Mouse (Mus musculus) neural tube, embryonic 11.5 days (tissue): Measurements from ENCODE around the gene Gnaz. TPM values are rescaled to one million over a fixed set of nuclear protein-coding genes. Genes with fewer than 3 reads are reported as not detected.
A peak's percentile ranks its signal among the peaks of the same experiment; 100 is the strongest.

Experiments used
- ATAC-seq: fragments of 200-750 bp; cut with Nextera tagmentation; 2 replicates; pipeline ENCODE4 v1.8.0; 2017; ENCODE audit warnings: moderate number of reproducible peaks, mild to moderate bottlenecking, moderate TSS enrichment, moderate library complexity; ENCODE audit not compliant: insufficient read depth, low FRiP score, low TSS enrichment
- DNase-seq: peaks from one replicate; pipeline ENCODE4 v3.0.0-alpha.2; 2015; ENCODE audit warnings: low spot score
- H3K27ac ChIP-seq: fragments of 300-500 bp; sonication (generic); 2 replicates; pipeline ENCODE4 v1.5.1; 2014; ENCODE audit warnings: low read depth, mild to moderate bottlenecking, low read length
- H3K27me3 ChIP-seq: fragments of 300-500 bp; sonication (generic); 2 replicates; pipeline ENCODE4 v1.6.1; 2014; ENCODE audit warnings: mild to moderate bottlenecking, low read length, mixed read lengths; ENCODE audit not compliant: control insufficient read depth, insufficient read depth
- H3K36me3 ChIP-seq: fragments of 300-500 bp; sonication (generic); 2 replicates; pipeline ENCODE4 v1.6.1; 2014; ENCODE audit warnings: mild to moderate bottlenecking, low read length, moderate library complexity, mixed read lengths; ENCODE audit not compliant: control insufficient read depth, insufficient read depth
- H3K4me1 ChIP-seq: fragments of 300-500 bp; sonication (generic); 2 replicates; pipeline ENCODE4 v1.6.1; 2014; ENCODE audit warnings: low read length, mixed read lengths; ENCODE audit not compliant: control insufficient read depth, insufficient read depth
- H3K4me2 ChIP-seq: fragments of 300-500 bp; sonication (generic); 2 replicates; pipeline ENCODE4 v1.6.1; 2014; ENCODE audit warnings: low read depth, mild to moderate bottlenecking, moderate library complexity
- H3K4me3 ChIP-seq: fragments of 300-500 bp; sonication (generic); 2 replicates; pipeline ENCODE4 v1.5.1; 2014; ENCODE audit warnings: low read depth, low read length
- H3K9ac ChIP-seq: fragments of 300-500 bp; sonication (generic); 2 replicates; pipeline ENCODE4 v1.6.1; 2014; ENCODE audit warnings: mild to moderate bottlenecking, low read length
- H3K9me3 ChIP-seq: fragments of 300-500 bp; sonication (generic); 2 replicates; pipeline ENCODE4 v1.6.1; 2016; ENCODE audit warnings: low read length; ENCODE audit not compliant: control insufficient read depth
- WGBS: fragments of 180-500 bp; shearing (Covaris S2); extraction: QIAGEN DNeasy Blood & Tissue Kit; methylation state at CpG from one replicate; pipeline ENCODE4 v1.1.7; 2014; 5-methylcytosine and 5-hydroxymethylcytosine counted together
- polyA plus RNA-seq: library from polyadenylated mRNA; unstranded; fragments of >200 nt; fragmentation: Nextera tagmentation; extraction: Ambion mirVana; gene quantifications from 2 replicates; pipeline ENCODE4 v1.2.1, GENCODE M21; 2014

Gnaz gene
- polyA plus RNA-seq, 1 experiment from 2014 or later: 16.0 TPM

- H3K27me3 ChIP-seq: no peaks in the 10 kb centered on the region
- 92% methylated on average over 1 of the region's 1 CpGs for WGBS
- no peak overlapping the region for H3K27ac ChIP-seq
- H3K9me3 ChIP-seq: no peaks in the 10 kb centered on the region
- no peak for DNase-seq
- H3K36me3 ChIP-seq: no peaks in the 10 kb centered on the region
- no peak overlapping the region for H3K9ac ChIP-seq
- H3K4me2 ChIP-seq: no peak overlapping the region
- ATAC-seq: no peak
- no peak overlapping the region for H3K4me3 ChIP-seq
- no peaks in the 10 kb centered on the region for H3K4me1 ChIP-seq
Observed at GRCm38 (mm10) chr10:74940795-74941194, 26.2 kb upstream of the Gnaz start.

DNA sequence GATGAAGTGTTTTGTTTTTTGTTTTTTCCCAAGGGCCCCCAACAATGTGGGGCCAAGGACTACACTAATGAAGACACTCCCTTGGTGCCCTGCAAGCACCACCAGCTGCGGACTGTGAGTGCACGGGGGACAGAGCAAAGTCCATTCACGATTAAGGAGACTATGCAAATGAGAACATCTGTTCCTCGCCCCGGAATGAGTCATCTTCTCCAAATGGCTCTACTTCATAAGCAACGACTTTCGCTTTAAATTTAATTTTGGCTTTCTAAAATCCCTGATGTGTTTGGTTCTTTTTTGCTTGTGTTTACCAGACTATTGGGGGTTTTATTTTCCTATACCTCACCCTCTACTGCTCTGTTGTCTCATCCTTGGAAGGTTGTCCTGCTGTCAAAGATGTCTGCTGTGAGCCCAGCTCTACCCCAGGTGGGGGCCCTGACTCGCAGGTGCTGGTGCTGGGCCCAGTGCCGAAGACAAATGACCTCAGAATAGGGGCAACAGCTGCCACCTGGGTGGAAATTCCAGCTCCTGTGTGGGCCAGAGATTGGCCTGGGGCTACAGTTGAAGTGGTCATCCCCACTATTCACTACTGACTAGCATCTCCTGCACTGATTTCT, 14.0 kb upstream of the Gnaz start:
- H3K4me1 ChIP-seq: no peaks in the 10 kb centered on the region
- no peaks in the 10 kb centered on the region for H3K36me3 ChIP-seq
- H3K27ac ChIP-seq: no peak overlapping the region
- 49% methylated on average over 9 of the region's 9 CpGs for WGBS
- H3K4me2 ChIP-seq: no peak overlapping the region
- no peaks in the 10 kb centered on the region for H3K27me3 ChIP-seq
- DNase-seq (no peak), ATAC-seq (no peak)
- H3K4me3 ChIP-seq: no peak overlapping the region
- no peaks in the 10 kb centered on the region for H3K9me3 ChIP-seq
- H3K9ac ChIP-seq: no peak overlapping the region

DNA sequence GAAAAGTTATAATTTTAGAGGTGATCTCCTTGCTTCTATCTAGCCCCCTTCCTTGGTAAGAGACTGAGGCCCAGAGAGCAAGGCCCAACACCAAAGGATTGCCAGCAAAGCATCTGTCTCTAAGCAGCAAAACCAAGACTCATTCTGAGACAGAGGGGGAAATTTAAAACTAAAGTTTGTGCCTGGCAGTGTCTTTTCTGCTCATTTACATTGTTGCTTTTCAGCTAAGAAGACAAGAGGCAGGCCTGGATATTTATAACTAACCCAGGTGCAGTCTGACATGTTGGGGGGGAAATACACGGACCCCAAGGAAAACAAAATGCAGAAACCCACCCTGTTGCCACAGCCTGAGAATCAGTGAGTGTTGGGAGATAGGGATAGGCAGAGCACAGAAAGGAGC, 2.6 kb upstream of the Gnaz start:
- Histone ChIP-seq H3K4me2 (no peak overlapping the region), H3K4me1 (peaks cover 3% of the 10 kb centered on the region; the same call in 1 of the 2 replicates), H3K27ac (no peak overlapping the region), H3K9me3 (no peaks in the 10 kb centered on the region), H3K27me3 (peaks cover 6% of the 10 kb centered on the region), H3K9ac (no peak overlapping the region), H3K4me3 (no peak overlapping the region), H3K36me3 (no peaks in the 10 kb centered on the region)
- ATAC-seq (no peak), DNase-seq (no peak)
- WGBS: 75% methylated on average over 1 of the region's 1 CpGs

GRCm38 (mm10) chr10:74967651-74968267, 782 bp downstream of the Gnaz start:
- Histone ChIP-seq H3K36me3 (no peaks in the 10 kb centered on the region), H3K4me3 (peak overlapping the region; percentile 58), H3K4me2 (peak overlapping the region; percentile 82), H3K9me3 (no peaks in the 10 kb centered on the region), H3K27me3 (peaks cover 6% of the 10 kb centered on the region), H3K27ac (no peak overlapping the region), H3K9ac (peak overlapping the region; percentile 49), H3K4me1 (peaks cover 3% of the 10 kb centered on the region; the same call in 1 of the 2 replicates)
- DNase-seq (no peak), ATAC-seq (peak; percentile 2; the same call in 1 of the 2 replicates)
- 2% methylated on average over 25 of the region's 25 CpGs for WGBS

DNA sequence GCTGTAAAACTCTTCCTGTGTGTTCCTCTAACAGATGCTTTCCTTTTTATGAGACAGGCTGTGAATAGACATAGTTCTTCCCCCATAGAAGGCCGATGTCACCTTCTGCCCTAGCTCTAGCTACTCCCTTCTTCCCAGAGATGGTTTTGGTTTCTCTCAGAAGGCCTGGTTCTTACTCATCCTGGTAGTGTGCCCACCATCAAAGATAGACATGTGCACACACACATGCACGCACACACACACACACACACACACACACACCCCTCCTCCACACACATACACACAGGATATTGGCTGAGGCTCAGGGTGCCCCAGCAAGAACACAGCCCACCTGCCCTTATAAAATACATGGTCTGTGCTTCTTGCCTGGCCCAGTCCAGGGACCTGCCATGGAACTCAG, 2.3 kb downstream of the Gnaz start:
- WGBS: 91% methylated on average over 2 of the region's 2 CpGs
- H3K9ac ChIP-seq: no peak overlapping the region
- H3K4me1 ChIP-seq: peaks cover 3% of the 10 kb centered on the region; the same call in 1 of the 2 replicates
- H3K36me3 ChIP-seq: no peaks in the 10 kb centered on the region
- H3K27ac ChIP-seq: no peak overlapping the region
- DNase-seq: no peak
- ATAC-seq: no peak
- H3K4me2 ChIP-seq: no peak overlapping the region
- H3K27me3 ChIP-seq: peaks cover 6% of the 10 kb centered on the region
- no peaks in the 10 kb centered on the region for H3K9me3 ChIP-seq
- no peak overlapping the region for H3K4me3 ChIP-seq

- ATAC-seq: no peak
- 72% methylated on average over 6 of the region's 6 CpGs for WGBS
- Histone ChIP-seq H3K4me1 (no peaks in the 10 kb centered on the region), H3K4me2 (no peak overlapping the region), H3K36me3 (no peaks in the 10 kb centered on the region), H3K9ac (no peak overlapping the region), H3K27me3 (peaks cover 3% of the 10 kb centered on the region; the same call in 1 of the 2 replicates), H3K27ac (no peak overlapping the region), H3K9me3 (no peaks in the 10 kb centered on the region), H3K4me3 (no peak overlapping the region)
- no peak for DNase-seq
Observed at GRCm38 (mm10) chr10:74973026-74973425, 6.0 kb downstream of the Gnaz start.

GRCm38 (mm10) chr10:74975626-74976025, 8.6 kb downstream of the Gnaz start:
- Histone ChIP-seq H3K4me2 (no peak overlapping the region), H3K9me3 (no peaks in the 10 kb centered on the region), H3K4me3 (no peak overlapping the region), H3K27ac (no peak overlapping the region), H3K9ac (no peak overlapping the region), H3K36me3 (no peaks in the 10 kb centered on the region), H3K27me3 (no peaks in the 10 kb centered on the region), H3K4me1 (no peaks in the 10 kb centered on the region)
- ATAC-seq (no peak), DNase-seq (no peak)
- WGBS: 87% methylated on average over 7 of the region's 7 CpGs

GRCm38 (mm10) chr10:74976429-74976828, 9.5 kb downstream of the Gnaz start:
- no peak for DNase-seq
- ATAC-seq: no peak
- Histone ChIP-seq H3K9me3 (no peaks in the 10 kb centered on the region), H3K4me2 (no peak overlapping the region), H3K36me3 (no peaks in the 10 kb centered on the region), H3K4me1 (no peaks in the 10 kb centered on the region), H3K9ac (no peak overlapping the region), H3K27me3 (no peaks in the 10 kb centered on the region), H3K4me3 (no peak overlapping the region), H3K27ac (no peak overlapping the region)
- 81% methylated on average over 7 of the region's 7 CpGs for WGBS

- no peaks in the 10 kb centered on the region for H3K9me3 ChIP-seq
- H3K27ac ChIP-seq: no peak overlapping the region
- no peak overlapping the region for H3K4me3 ChIP-seq
- DNase-seq: no peak
- H3K36me3 ChIP-seq: no peaks in the 10 kb centered on the region
- no peak overlapping the region for H3K4me2 ChIP-seq
- no peaks in the 10 kb centered on the region for H3K27me3 ChIP-seq
- no peak overlapping the region for H3K9ac ChIP-seq
- WGBS: 70% methylated on average over 4 of the region's 4 CpGs
- H3K4me1 ChIP-seq: no peaks in the 10 kb centered on the region
- no peak for ATAC-seq
Observed at GRCm38 (mm10) chr10:74978056-74978455, 11.1 kb downstream of the Gnaz start.
